Mouse (Mus musculus): ENCODE measurements around the gene Deup1.

- TF ChIP-seq ZC3H11A (IDR thresholded peaks at IDR 0.05; ENCODE audit: borderline replicate concordance, low read depth, low read length), result no peak
- no peak for TF ChIP-seq CHD2 (IDR thresholded peaks at IDR 0.05; ENCODE audit: low read depth, low read length)
These were observed 31.3 kb upstream of the Deup1 start for GRCm38 (mm10) chr9:15659069-15659468.
